Mouse (Mus musculus) intestine, postnatal 0 days (tissue): Measurements from ENCODE around the gene Hmgcs1. TPM values are rescaled to one million over a fixed set of nuclear protein-coding genes. Genes with fewer than 3 reads are reported as not detected.

Experiments used
- ATAC-seq: fragments of 200-750 bp; cut with Nextera tagmentation; 2 replicates; pipeline ENCODE4 v1.8.0; 2017; ENCODE audit warnings: mild to moderate bottlenecking, moderate TSS enrichment, moderate library complexity
- H3K27ac ChIP-seq: fragments of 300-500 bp; sonication (generic); 2 replicates; pipeline ENCODE4 v1.5.1; 2014; ENCODE audit warnings: mild to moderate bottlenecking, low read depth, low read length, moderate library complexity
- H3K27me3 ChIP-seq: fragments of 300-500 bp; sonication (generic); replicated peaks from 2 replicates; pipeline ENCODE4 v1.6.1; 2014; ENCODE audit warnings: low read length, mixed read lengths; ENCODE audit not compliant: control insufficient read depth, insufficient read depth
- H3K36me3 ChIP-seq: fragments of 300-500 bp; sonication (generic); 2 replicates; pipeline ENCODE4 v1.6.1; 2014; ENCODE audit warnings: mild to moderate bottlenecking, moderate library complexity; ENCODE audit not compliant: control insufficient read depth, insufficient read depth
- H3K4me1 ChIP-seq: fragments of 300-500 bp; sonication (generic); replicated peaks from 2 replicates; pipeline ENCODE4 v1.6.1; 2014; ENCODE audit warnings: antibody characterized with exemption, low read length, mixed read lengths; ENCODE audit not compliant: control insufficient read depth, insufficient read depth
- H3K4me2 ChIP-seq: fragments of 300-500 bp; sonication (generic); replicated peaks from 2 replicates; pipeline ENCODE4 v1.6.1; 2014; ENCODE audit warnings: low read depth, mild to moderate bottlenecking, moderate library complexity
- H3K4me3 ChIP-seq: fragments of 300-500 bp; sonication (generic); 2 replicates; pipeline ENCODE4 v1.5.1; 2014; ENCODE audit warnings: low read depth, low read length
- H3K9ac ChIP-seq: fragments of 300-500 bp; sonication (generic); 2 replicates; pipeline ENCODE4 v1.6.1; 2014; ENCODE audit warnings: mild to moderate bottlenecking, low read depth, low read length
- H3K9me3 ChIP-seq: fragments of 300-500 bp; sonication (generic); 2 replicates; pipeline ENCODE4 v1.6.1; 2016; ENCODE audit warnings: mixed run types; ENCODE audit not compliant: control insufficient read depth
- CTCF ChIP-seq: sonication (generic); IDR thresholded peaks from 2 replicates; pipeline ENCODE4 v1.5.1; 2016; ENCODE audit warnings: low read depth, mild to moderate bottlenecking, control low read depth, antibody characterized with exemption, moderate library complexity
- WGBS: fragments of 180-500 bp; shearing (Covaris S2); extraction: QIAGEN DNeasy Blood & Tissue Kit; methylation state at CpG from one replicate; pipeline ENCODE4 v1.1.7; 2014; 5-methylcytosine and 5-hydroxymethylcytosine counted together
- polyA plus RNA-seq: library from polyadenylated mRNA; unstranded; fragments of >200 nt; fragmentation: Nextera tagmentation; extraction: Ambion mirVana; gene quantifications from 2 replicates; pipeline ENCODE4 v1.2.1, GENCODE M21; 2015

Hmgcs1 gene
- polyA plus RNA-seq, result 54.5 and 63.0 TPM in 2 replicates

DNA sequence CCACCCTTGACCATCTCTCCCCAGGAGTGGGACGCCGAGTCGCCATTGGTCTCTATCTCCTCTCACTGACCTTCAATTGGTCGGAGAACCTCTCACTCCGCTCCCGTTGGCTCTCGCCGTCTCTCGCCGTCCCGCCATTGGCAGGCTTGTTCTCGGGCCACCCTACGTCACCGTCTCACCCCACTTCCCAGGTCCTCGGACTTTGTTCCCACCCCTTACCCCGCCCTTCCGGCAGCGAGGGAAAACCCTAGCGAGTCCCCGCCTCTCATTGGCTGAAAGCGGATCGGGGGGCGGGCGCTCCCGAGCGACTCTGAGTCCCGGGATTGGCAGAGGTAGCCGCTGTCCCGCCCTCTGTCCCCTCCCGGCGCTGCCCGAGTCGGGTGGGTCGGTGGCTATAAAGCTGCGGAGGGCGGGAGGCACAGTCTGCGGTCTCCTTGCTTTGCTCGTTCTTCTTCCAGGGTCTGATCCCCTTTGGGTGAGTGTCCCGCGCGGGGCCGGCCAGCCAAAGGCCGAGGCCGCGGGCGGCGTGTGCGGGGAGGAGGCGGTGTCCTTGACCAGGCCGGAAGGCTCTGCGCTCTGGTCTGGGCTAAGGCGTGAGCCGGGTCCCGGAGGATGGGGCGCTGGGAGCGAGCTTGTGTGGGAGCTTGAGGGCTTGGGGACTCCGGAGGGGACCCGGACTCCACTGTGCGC lies at the start of gene Hmgcs1:
TSS of gene Hmgcs1 (plus strand) at position 341 of the 690 bp plus-strand sequence.
- Histone ChIP-seq H3K4me1 (no peaks in the 10 kb centered on the region; the same call in 1 of the 2 replicates), H3K27ac (peak within 1 kb of the TSS; percentile 88), H3K36me3 (no peaks in the 10 kb centered on the region), H3K9ac (peak within 1 kb of the TSS; percentile 71), H3K4me3 (peak within 1 kb of the TSS; percentile 97), H3K27me3 (no peaks in the 10 kb centered on the region), H3K4me2 (peak within 1 kb of the TSS; percentile 73), H3K9me3 (no peaks in the 10 kb centered on the region)
- under 1% methylated on average over 59 of the region's 59 CpGs for WGBS
- ATAC-seq, result peak; percentile 99
- no peak for TF ChIP-seq CTCF

DNA sequence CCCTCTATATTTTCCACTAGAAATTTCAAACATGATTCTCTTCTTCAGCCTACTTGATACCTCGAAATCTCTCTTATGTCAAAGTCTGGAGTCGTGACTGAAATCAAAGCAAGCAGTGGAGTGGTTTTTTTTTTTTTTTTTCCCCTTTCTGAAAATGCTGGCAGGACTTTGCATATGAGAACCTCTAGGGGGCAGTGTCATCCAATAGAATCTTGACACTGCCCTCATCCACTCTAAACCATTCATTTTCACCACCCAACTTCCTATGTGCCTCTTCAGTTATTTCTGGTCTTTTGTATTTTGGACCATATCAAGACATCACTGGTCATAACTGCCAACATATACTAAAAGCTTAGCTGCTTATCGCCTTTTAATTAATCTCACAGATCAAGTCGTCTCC lies 49.7 kb upstream of the Hmgcs1 start:
- H3K4me1 ChIP-seq, result no peaks in the 10 kb centered on the region
- no peak for ATAC-seq
- peak; percentile 75 for TF ChIP-seq CTCF

DNA sequence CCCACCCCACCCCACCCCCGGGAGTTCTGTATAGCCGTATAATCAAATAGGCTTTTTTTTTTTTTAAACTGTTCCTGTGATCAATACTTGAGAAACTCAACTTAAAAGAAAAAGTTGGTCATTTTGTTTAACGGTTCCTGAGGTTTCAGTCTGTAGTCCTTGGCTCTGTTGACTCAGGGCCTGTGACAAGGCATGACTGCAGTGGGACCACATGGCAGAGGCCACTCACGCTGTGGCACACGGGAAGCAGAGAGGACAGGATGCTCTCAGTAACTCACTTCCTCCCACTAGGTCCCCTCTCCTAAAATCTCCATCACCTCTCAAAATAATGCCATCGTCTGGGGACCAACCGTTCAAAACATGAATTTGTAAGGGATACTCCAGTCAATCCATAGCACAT lies 49.0 kb upstream of the Hmgcs1 start:
- TF ChIP-seq CTCF, result no peak
- Histone ChIP-seq H3K9ac (no peak overlapping the region), H3K27ac (no peak overlapping the region), H3K9me3 (no peaks in the 10 kb centered on the region), H3K36me3 (no peaks in the 10 kb centered on the region), H3K4me3 (no peak overlapping the region), H3K27me3 (no peaks in the 10 kb centered on the region), H3K4me2 (no peak overlapping the region), H3K4me1 (no peaks in the 10 kb centered on the region)
- no peak for ATAC-seq
- WGBS, result 66% methylated on average over 7 of the region's 7 CpGs

More for the DNA sequence above, 49.7 kb upstream of the Hmgcs1 start:
- Histone ChIP-seq H3K27me3 (no peaks in the 10 kb centered on the region), H3K4me3 (no peak overlapping the region), H3K4me2 (no peak overlapping the region), H3K36me3 (no peaks in the 10 kb centered on the region), H3K9me3 (no peaks in the 10 kb centered on the region), H3K9ac (no peak overlapping the region), H3K27ac (no peak overlapping the region)
- 41% methylated on average over 4 of the region's 4 CpGs for WGBS

DNA sequence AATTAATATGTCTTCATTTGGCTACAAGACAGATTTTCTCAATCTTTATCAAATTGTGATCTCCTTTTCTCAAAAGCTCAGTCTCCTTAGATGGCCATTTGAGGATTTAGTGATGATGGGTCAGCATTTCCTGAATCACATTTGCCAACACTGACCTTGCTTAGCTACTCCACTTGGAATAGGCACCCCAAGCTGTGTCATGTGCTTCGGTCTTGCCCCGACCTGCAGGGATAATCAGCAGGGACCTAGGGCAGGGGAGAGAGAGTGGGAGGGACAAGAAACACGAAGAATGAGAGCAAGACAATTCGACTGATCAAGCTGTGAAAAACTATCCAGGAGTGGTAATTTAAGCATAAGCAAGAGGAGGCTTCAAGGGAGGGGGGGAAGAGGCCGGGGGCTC lies 45.4 kb upstream of the Hmgcs1 start:
- no peak overlapping the region for H3K4me3 ChIP-seq
- TF ChIP-seq CTCF, result no peak
- no peaks in the 10 kb centered on the region for H3K27me3 ChIP-seq
- ATAC-seq, result no peak
- H3K27ac ChIP-seq, result no peak overlapping the region
- H3K4me1 ChIP-seq, result no peaks in the 10 kb centered on the region
- no peak overlapping the region for H3K4me2 ChIP-seq
- no peak overlapping the region for H3K9ac ChIP-seq
- 61% methylated on average over 5 of the region's 5 CpGs for WGBS
- H3K36me3 ChIP-seq, result no peaks in the 10 kb centered on the region
- H3K9me3 ChIP-seq, result no peaks in the 10 kb centered on the region

DNA sequence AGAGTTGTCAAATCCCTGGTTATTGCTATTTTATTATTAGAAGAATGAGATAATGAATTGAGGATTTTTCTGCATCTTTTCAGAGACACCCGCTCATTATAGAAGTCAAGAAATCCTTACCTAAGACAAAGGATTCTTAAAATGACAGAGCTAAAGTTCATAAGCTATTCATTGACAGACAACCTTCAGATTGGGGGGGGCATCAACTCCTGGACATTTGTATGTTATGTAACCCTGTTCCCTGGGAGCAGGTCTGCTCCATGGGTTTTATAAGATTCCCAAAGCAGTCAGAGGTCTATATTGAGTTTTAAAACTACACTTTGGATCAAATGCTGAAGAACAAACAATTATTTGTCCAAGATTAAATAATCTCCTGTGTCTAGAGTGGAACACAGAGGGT lies 43.7 kb upstream of the Hmgcs1 start:
- no peak overlapping the region for H3K4me3 ChIP-seq
- no peak for TF ChIP-seq CTCF
- 93% methylated on average over 1 of the region's 1 CpGs for WGBS

DNA sequence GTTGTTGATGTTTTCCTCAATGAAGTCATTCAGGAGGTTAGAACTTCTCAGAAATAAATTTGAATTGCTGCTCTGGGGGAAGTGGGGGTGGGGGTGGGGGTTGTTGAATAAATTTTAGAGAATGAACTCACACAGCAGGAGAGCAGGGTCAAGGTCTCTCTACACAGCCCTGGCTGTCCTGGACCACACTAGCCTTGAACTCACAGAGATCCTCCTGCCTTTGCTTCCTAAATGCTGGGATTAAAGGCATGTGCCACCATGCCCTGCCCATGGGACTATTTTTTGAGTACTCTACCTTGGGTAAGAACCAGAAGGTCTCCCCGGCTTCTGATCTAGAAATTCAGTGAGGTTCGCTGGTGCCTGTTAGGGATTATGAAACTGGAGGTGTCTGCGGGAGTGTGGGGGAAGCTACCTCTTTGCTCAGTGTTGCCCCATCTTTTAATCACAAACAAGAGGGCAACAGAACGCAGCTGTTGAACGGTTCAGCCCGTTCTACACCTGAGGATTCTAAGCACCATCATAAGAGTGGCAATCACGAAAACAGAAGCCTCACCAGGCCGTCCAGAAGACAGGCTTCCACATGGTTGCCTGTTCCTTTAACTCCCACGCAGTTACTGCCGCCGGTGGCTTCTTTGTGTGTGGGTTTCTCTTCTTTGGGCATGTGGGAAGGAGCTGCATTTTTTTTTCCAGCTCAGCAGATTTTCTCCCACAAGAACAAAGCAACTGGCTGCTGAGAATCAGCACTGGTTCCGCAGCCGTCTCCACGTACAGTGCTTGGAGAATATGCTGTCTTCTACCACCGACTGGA lies 41.1 kb upstream of the Hmgcs1 start:
- no peak for TF ChIP-seq CTCF
- H3K4me3 ChIP-seq, result no peak overlapping the region
- WGBS, result 68% methylated on average over 15 of the region's 15 CpGs
- H3K9me3 ChIP-seq, result no peaks in the 10 kb centered on the region
- no peaks in the 10 kb centered on the region for H3K4me1 ChIP-seq
- H3K9ac ChIP-seq, result no peak overlapping the region
- no peak overlapping the region for H3K4me2 ChIP-seq
- H3K27ac ChIP-seq, result no peak overlapping the region
- no peaks in the 10 kb centered on the region for H3K36me3 ChIP-seq
- ATAC-seq, result no peak
- H3K27me3 ChIP-seq, result no peaks in the 10 kb centered on the region

More for the DNA sequence above, 43.7 kb upstream of the Hmgcs1 start:
- no peaks in the 10 kb centered on the region for H3K9me3 ChIP-seq
- no peak overlapping the region for H3K9ac ChIP-seq
- H3K36me3 ChIP-seq, result no peaks in the 10 kb centered on the region
- no peaks in the 10 kb centered on the region for H3K27me3 ChIP-seq
- H3K27ac ChIP-seq, result no peak overlapping the region
- H3K4me1 ChIP-seq, result no peaks in the 10 kb centered on the region
- no peak overlapping the region for H3K4me2 ChIP-seq
- ATAC-seq, result no peak
